Comparison of ENCODE assay signal across 8 mouse cellular contexts in genomic region chr5:134421061-134421460, GRCm38 (mm10). TPM values are rescaled to one million over a fixed set of nuclear protein-coding genes. Genes with fewer than 3 reads are reported as not detected.
DNase-seq lines count a peak whose midpoint lies in the region; ATAC-seq lines count a peak whose summit lies in the region.
"Had no signal": no experiment of that assay in that cellular context is flagged by ENCODE, and none has a peak within 500 bp of the region (broad histone marks: within the 10 kb centered on the region; RNA-seq: fewer than 3 reads in every experiment).

No protein-coding gene starts in this region.

- DNase-seq in right cerebral cortex, postnatal 10 days (ENCODE audit: low spot score in 2 of 2) = peak; percentile 46 to 56
- no peak for DNase-seq in right cerebral cortex, adult 18-20 months
- DNase-seq in cerebellum, postnatal 36 days = peak; percentile 57 to 58
- peak; percentile 75 to 82 for DNase-seq in heart, postnatal 10 days
- DNase-seq in skeletal muscle tissue, adult 2 months (ENCODE audit: low read depth, low spot score) = peak; percentile 79
- DNase-seq in yolk sac, embryonic 10.5 days (ENCODE audit: low spot score) = no peak

- no peaks in the 10 kb centered on the region for H3K27me3 ChIP-seq in neural tube, embryonic 15.5 days (replicated peaks)
- H3K27me3 ChIP-seq: neural tube, embryonic 13.5 days had no signal

- ATAC-seq in neural tube, embryonic 15.5 days (ENCODE audit: low FRiP score) = no peak

- intact Hi-C loops in heart, postnatal 10 days (cut with DNase I) = no loop called here

- H3K4me3 ChIP-seq in neural tube, embryonic 15.5 days (replicated peaks) = no peak overlapping the region
- H3K4me3 ChIP-seq: neural tube, embryonic 13.5 days had no signal

- H3K4me2 ChIP-seq in neural tube, embryonic 15.5 days = no peak overlapping the region
- H3K4me2 ChIP-seq: neural tube, embryonic 13.5 days had no signal

- H3K9me3 ChIP-seq in neural tube, embryonic 15.5 days (replicated peaks) = no peaks in the 10 kb centered on the region
- H3K9me3 ChIP-seq: neural tube, embryonic 13.5 days had no signal

- H3K9ac ChIP-seq in neural tube, embryonic 15.5 days (replicated peaks) = no peak overlapping the region
- H3K9ac ChIP-seq: neural tube, embryonic 13.5 days had no signal

- 72% methylated on average over 9 of the region's 9 CpGs for WGBS in neural tube, embryonic 15.5 days

- peaks cover 10% of the 10 kb centered on the region; the same call in 1 of the 2 replicates for H3K4me1 ChIP-seq in neural tube, embryonic 15.5 days

- peaks cover 10% of the 10 kb centered on the region for H3K36me3 ChIP-seq in neural tube, embryonic 15.5 days

- no peak overlapping the region for H3K27ac ChIP-seq in neural tube, embryonic 15.5 days (replicated peaks)
- H3K27ac ChIP-seq: neural tube, embryonic 13.5 days had no signal

RNA-seq across cellular contexts. Expression of gene Gtf2ird1, which starts 35.5 kb away (rescaled TPM):
- 10 to 100 TPM; 43.3 to 45.5 TPM for total RNA-seq in heart, postnatal 10 days (2021)
- polyA plus RNA-seq in neural tube, embryonic 15.5 days (2015; fragmentation: Nextera tagmentation; extraction: Ambion mirVana) = 62.6 and 64.9 TPM in 2 replicates

Comparison
In these comparisons a context has a peak if more than half of its experiments do, and no peak if none do; other contexts are left out.
1. DNase-seq: peak in right cerebral cortex, postnatal 10 days (2 of 2), cerebellum, postnatal 36 days (2 of 2), heart, postnatal 10 days (2 of 2) and skeletal muscle tissue, adult 2 months (single experiment); none in right cerebral cortex, adult 18-20 months (single experiment) and yolk sac, embryonic 10.5 days (single experiment).